Mouse (Mus musculus) erythroblast, embryonic 14.5 days (primary cell): Measurements from ENCODE around the gene Gk5. TPM values are rescaled to one million over a fixed set of nuclear protein-coding genes. Genes with fewer than 3 reads are reported as not detected.

ENCODE experiments used
- H3K27me3 ChIP-seq: 2 replicates; pipeline ENCODE4 v1.6.1; 2012; ENCODE audit warnings: inconsistent platforms; ENCODE audit not compliant: control insufficient read depth
- H3K36me3 ChIP-seq: 2 replicates; pipeline ENCODE4 v1.6.1; 2012; ENCODE audit warnings: mild to moderate bottlenecking, inconsistent platforms; ENCODE audit not compliant: control insufficient read depth
- H3K4me1 ChIP-seq: 2 replicates; pipeline ENCODE4 v1.6.1; 2012; ENCODE audit warnings: inconsistent platforms; ENCODE audit not compliant: control insufficient read depth
- H3K4me3 ChIP-seq: replicated peaks from 2 replicates; pipeline ENCODE3; 2012; ENCODE audit warnings: moderate library complexity, mild to moderate bottlenecking, inconsistent platforms
- H3K9me3 ChIP-seq: 2 replicates; pipeline ENCODE4 v1.6.1; 2012; ENCODE audit warnings: low read length, inconsistent platforms, mixed read lengths; ENCODE audit not compliant: control insufficient read depth
- GATA1 ChIP-seq: IDR thresholded peaks from 2 replicates; pipeline ENCODE4 v1.6.1; 2012; ENCODE audit warnings: low read length, inconsistent platforms, mixed read lengths
- TAL1 ChIP-seq: IDR thresholded peaks from 3 replicates; pipeline ENCODE4 v1.6.1; 2012; ENCODE audit warnings: low read length, inconsistent platforms, mixed read lengths
- polyA plus RNA-seq: library from polyadenylated mRNA; stranded (reverse); fragments of >175 nt; gene quantifications from 2 replicates; pipeline ENCODE4 v1.2.3, GENCODE M21; 2012

The Gk5 gene
- polyA plus RNA-seq, 1 experiment = not detected

DNA sequence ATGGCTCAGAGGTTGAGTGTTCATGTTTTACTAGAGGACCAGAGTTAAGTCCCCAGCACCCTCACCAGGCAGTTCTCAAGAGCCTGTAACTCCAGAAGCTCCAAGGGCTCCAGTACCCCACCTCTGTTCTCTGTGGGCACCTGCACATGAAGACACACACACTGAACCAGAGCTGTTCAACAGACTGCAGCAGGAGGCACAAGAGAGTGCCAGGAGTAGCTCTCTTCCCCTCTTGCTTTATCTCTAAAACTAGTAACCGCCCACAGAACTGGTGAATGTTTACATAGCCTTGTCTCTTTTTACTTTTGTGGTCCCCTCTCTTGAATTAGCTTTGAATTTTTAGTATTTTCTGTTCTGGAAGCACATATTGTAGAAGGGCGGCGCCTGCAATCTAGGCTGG is 88.3 kb downstream of the Gk5 start:
- Histone ChIP-seq H3K9me3 (no peaks in the 10 kb centered on the region), H3K4me3 (no peak overlapping the region), H3K36me3 (peaks cover 17% of the 10 kb centered on the region), H3K4me1 (peaks cover 4% of the 10 kb centered on the region), H3K27me3 (no peaks in the 10 kb centered on the region)
- TF ChIP-seq TAL1 = no peak
- TF ChIP-seq GATA1 = no peak

DNA sequence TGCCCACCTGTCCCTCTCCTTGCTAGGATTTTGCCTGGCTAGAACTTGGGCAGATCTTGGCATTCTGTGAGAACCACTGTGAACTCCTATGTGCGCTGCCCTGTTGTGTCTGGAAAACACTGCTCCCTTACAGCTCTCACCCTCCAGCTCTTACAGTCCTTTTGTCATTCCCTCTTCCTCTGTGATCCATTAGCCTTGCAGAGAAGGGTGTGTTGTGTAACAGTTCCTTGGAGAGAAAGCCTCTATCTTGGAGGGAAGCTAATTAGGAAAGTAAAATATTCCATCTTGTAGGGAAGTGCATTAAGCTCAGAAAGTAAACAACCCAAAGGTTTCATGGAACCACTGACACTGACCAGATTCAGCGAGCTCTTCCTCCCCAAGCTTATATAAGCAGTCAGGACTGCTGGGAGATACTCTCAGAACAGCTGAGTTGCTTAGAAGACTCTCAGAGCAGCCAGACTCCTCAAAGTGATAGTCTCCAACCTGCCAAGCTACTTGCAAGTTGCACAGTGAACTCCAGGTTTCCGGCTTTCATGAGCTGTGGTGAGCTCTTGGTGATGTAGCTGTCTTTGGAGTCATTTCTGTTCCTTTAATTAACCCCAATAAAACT is 94.0 kb downstream of the Gk5 start:
- Histone ChIP-seq H3K4me3 (no peak overlapping the region), H3K27me3 (no peaks in the 10 kb centered on the region), H3K4me1 (peaks cover 2% of the 10 kb centered on the region; the same call in 1 of the 2 replicates), H3K36me3 (peaks cover 4% of the 10 kb centered on the region), H3K9me3 (no peaks in the 10 kb centered on the region)
- TF ChIP-seq TAL1 (no peak), GATA1 (no peak)

DNA sequence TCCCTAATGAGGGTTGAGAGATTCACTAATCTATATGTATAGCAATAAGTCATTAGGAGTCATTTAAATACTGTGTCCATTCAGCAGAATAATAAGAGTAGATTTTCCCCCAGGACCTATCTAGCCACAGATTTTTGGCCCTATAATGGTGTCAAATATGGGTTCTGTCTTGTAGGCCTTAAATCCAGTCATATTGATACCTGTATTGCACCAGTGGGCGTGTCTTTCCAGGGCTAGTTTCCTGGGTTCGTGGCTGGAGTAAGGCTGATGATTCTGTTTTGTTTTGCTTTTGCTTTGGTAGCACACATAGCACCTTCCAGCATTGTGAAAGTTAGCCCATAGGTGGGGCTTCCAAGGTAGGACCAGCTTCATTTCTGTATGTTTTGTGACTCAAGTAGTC is 95.0 kb downstream of the Gk5 start:
- Histone ChIP-seq H3K27me3 (no peaks in the 10 kb centered on the region), H3K4me1 (peaks cover 11% of the 10 kb centered on the region), H3K36me3 (peaks cover 4% of the 10 kb centered on the region), H3K4me3 (no peak overlapping the region), H3K9me3 (no peaks in the 10 kb centered on the region)
- TF ChIP-seq GATA1 = no peak
- TF ChIP-seq TAL1 = no peak

DNA sequence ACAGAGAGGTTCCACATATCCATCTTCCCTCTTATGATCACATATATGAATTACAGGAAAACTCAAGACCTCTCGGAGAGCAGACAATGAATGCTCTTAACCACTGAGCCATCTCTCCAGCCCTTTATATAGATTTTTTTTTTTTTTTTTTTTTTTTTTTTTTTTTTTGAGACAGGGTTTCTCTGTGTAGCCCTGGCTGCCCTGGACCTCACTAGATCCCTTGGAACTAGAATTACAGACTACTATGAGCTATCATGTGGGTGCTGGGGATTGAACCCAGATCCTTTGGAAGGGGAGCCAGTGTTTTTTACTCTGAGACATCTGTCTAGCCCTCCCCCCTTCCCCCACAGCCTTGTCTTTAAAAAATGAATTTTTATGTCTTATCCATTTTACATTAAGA is 98.1 kb downstream of the Gk5 start:
- no peak overlapping the region for H3K4me3 ChIP-seq
- H3K9me3 ChIP-seq = no peaks in the 10 kb centered on the region
- H3K36me3 ChIP-seq = peaks cover 4% of the 10 kb centered on the region
- no peaks in the 10 kb centered on the region for H3K27me3 ChIP-seq
- TF ChIP-seq GATA1 (no peak), TAL1 (no peak)
- H3K4me1 ChIP-seq = peaks cover 27% of the 10 kb centered on the region

DNA sequence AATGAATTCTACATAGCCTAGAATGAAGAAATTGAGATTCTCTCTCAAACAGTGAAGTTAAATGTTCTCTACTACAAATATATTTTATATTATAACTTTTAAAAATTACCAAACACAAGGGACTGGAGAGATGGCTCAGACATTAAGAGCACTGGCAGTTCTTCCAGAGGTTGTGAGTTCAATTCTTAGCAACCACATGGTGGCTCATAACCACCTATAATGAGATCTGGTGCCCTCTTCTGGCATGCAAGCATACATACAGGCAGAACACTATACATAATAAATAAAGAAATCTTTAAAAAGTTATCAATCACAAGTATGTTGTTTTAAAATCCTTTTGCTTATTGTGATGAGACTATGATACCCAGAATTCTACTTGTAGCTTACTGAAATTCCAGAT is 98.6 kb downstream of the Gk5 start:
- no peaks in the 10 kb centered on the region for H3K9me3 ChIP-seq
- H3K27me3 ChIP-seq = no peaks in the 10 kb centered on the region
- no peak overlapping the region for H3K4me3 ChIP-seq
- peaks cover 3% of the 10 kb centered on the region for H3K36me3 ChIP-seq
- peaks cover 27% of the 10 kb centered on the region for H3K4me1 ChIP-seq
- no peak for TF ChIP-seq GATA1

DNA sequence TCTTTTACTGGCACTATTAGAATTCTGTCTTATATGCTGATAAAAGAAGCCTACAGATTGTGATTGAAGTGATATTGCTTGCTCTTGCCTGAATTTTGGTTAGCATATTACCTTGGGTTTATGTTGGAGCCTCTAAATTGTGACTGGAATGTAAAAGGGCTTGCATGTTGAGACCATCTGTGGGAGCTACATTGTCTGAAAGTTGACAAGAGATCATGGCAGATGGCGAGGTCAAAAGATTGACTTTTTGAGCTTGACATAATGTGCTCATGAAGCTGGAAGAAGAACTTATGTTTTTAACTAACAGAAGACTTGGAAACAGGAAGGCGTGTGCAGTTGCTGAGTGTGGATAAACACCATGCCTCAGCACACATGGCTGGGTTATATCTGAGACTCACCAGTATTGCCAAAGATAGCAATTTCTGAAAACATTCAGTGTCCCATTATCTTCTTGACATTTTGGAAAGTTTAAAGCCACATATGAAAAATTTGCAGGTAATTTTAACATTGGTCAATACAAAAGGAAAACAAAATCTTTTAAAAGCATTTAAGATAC is 100.0 kb downstream of the Gk5 start:
- H3K27me3 ChIP-seq = no peaks in the 10 kb centered on the region
- H3K36me3 ChIP-seq = peaks cover 2% of the 10 kb centered on the region
- TF ChIP-seq TAL1 (no peak), GATA1 (no peak)
- H3K4me1 ChIP-seq = peaks cover 27% of the 10 kb centered on the region
- H3K9me3 ChIP-seq = no peaks in the 10 kb centered on the region
- no peak overlapping the region for H3K4me3 ChIP-seq

DNA sequence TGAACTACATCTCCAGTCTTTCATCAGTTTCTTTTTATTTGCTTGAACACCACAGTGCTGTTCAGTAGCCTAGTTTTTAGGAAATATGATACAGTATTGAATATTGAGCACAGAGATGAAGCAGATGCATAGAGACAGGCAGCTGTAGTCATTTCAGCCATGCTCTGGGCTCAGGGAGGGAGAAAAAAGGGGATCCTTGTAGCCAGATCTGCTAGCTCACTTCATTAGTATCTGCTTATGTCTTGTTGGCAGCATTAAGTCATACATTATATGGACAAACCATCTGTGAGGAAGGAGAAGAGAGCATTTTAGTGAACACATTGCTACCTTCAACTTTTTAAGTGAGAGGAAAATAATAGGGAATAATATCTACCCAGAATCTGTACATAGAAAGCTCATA is 101.3 kb downstream of the Gk5 start:
- Histone ChIP-seq H3K36me3 (no peaks in the 10 kb centered on the region), H3K4me1 (peaks cover 27% of the 10 kb centered on the region), H3K9me3 (no peaks in the 10 kb centered on the region), H3K4me3 (no peak overlapping the region), H3K27me3 (no peaks in the 10 kb centered on the region)
- TF ChIP-seq GATA1 = no peak
- no peak for TF ChIP-seq TAL1

DNA sequence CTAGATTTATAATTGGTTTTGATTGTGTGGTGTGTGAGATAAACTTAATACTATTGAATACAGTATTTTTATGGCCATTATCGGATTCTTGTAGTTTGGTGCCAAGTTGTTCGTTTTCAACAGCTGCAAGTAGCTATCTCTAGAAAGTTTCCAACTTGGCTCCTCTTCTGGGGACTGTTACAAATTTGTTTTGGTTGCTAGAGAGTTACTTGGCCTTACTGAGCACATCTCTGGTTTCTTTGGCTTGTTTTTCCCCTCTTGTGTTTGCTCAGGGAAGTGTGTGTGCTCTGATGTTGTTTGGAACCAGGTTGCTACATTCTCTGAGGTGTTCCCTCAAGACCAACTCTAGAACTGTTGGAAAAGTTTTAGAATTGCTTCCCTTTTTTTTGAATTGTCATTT is 104.1 kb downstream of the Gk5 start:
- TF ChIP-seq GATA1 (no peak), TAL1 (no peak)
- H3K36me3 ChIP-seq = no peaks in the 10 kb centered on the region
- H3K27me3 ChIP-seq = no peaks in the 10 kb centered on the region

DNA sequence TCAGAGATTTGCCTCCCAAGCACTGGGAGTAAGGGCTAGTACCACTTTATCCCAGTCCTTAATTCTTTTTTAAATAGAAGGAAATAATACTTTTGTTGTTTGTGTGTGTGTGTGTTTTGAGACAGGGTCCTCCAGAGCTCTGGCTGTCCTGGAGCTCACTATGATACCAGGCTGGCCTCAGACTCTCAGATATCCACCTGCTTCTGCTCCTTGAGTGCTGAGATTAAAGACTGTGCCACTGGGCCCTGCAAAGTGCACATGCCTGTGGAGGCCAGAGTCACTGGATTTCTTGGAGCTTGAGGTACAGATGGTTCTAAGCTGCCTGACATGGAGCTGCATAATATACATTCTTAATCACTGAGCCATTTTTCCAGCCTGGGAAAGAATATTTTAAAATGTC is 109.1 kb downstream of the Gk5 start:
- Histone ChIP-seq H3K27me3 (no peaks in the 10 kb centered on the region), H3K9me3 (no peaks in the 10 kb centered on the region), H3K4me1 (peaks cover 11% of the 10 kb centered on the region), H3K36me3 (no peaks in the 10 kb centered on the region; the same call in 1 of the 2 replicates), H3K4me3 (no peak overlapping the region)
- TF ChIP-seq TAL1 = no peak
- TF ChIP-seq GATA1 = no peak

More for the DNA sequence above, 104.1 kb downstream of the Gk5 start:
- H3K4me1 ChIP-seq = peaks cover 28% of the 10 kb centered on the region
- H3K9me3 ChIP-seq = no peaks in the 10 kb centered on the region
- no peak overlapping the region for H3K4me3 ChIP-seq

DNA sequence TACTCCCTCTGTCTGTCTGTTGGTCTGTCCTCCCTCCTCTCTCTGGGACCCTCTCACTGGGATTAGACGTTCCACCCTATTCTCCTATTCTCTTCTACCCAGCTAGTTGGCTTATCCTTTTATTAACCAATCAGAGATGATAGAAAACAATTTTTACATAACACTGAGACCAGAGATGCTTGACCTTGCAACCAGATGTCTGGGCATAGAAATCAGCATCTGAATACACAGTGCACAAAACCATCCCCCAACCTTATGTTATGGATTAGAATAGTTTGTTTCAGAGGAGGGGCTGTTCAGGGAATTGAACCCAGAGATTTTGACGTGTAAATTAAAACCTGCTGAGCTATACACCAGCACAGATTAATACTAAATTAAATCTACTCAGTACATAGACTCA is 111.1 kb downstream of the Gk5 start:
- peaks cover 13% of the 10 kb centered on the region for H3K4me1 ChIP-seq
- H3K9me3 ChIP-seq = no peaks in the 10 kb centered on the region
- H3K36me3 ChIP-seq = no peaks in the 10 kb centered on the region; the same call in 1 of the 2 replicates
- H3K27me3 ChIP-seq = no peaks in the 10 kb centered on the region
- TF ChIP-seq GATA1 (no peak), TAL1 (no peak)
- no peak overlapping the region for H3K4me3 ChIP-seq

Other genes starting within 250 kb of the Gk5 start
- 0.03 and 0.21 TPM in 2 replicates for gene Xrn1, start 164.6 kb upstream of the Gk5 start, polyA plus RNA-seq
- 5.2 and 6.6 TPM in 2 replicates for gene Tfdp2, start 76.9 kb downstream of the Gk5 start, polyA plus RNA-seq
- 9.5 and 10.7 TPM in 2 replicates for gene Atp1b3, start 245.1 kb downstream of the Gk5 start, polyA plus RNA-seq